Mouse (Mus musculus): ENCODE data around the gene Ugt1a10.

GRCm38 (mm10) chr1:88179657-88180056, 124.5 kb downstream of the Ugt1a10 start:
- TF ChIP-seq CTCF (IDR thresholded peaks at IDR 0.05; ENCODE audit: low read depth) (no peak), EP300 (IDR thresholded peaks at IDR 0.05; ENCODE audit: low read depth) (no peak)
